Comparison of ENCODE assay signal across 20 mouse cellular contexts in genomic region chr12:53985851-53986842, GRCm38 (mm10).
DNase-seq lines count a peak whose midpoint lies in the region; ATAC-seq lines count a peak whose summit lies in the region.
"Had no signal": no experiment of that assay in that cellular context is flagged by ENCODE, and none has a peak within 500 bp of the region (broad histone marks: within the 10 kb centered on the region; RNA-seq: fewer than 3 reads in every experiment).

No protein-coding gene starts in this region.

- H3K9ac ChIP-seq in forebrain, embryonic 15.5 days (replicated peaks): no peak overlapping the region
- no peak overlapping the region for H3K9ac ChIP-seq in forebrain, embryonic 11.5 days (ENCODE audit: low read length)
- no peak overlapping the region for H3K9ac ChIP-seq in hindbrain, embryonic 15.5 days
- no peak overlapping the region for H3K9ac ChIP-seq in hindbrain, embryonic 13.5 days
- no peak overlapping the region for H3K9ac ChIP-seq in forebrain, embryonic 16.5 days (replicated peaks; ENCODE audit: low read depth, low read length)
- H3K9ac ChIP-seq: embryonic facial prominence, embryonic 12.5 days; heart, embryonic 15.5 days; intestine, embryonic 15.5 days had no signal

- peak; percentile 79 for ATAC-seq in forebrain, embryonic 15.5 days (replicated peaks)
- ATAC-seq in forebrain, embryonic 11.5 days (replicated peaks; ENCODE audit: low FRiP score): no peak
- ATAC-seq in hindbrain, embryonic 15.5 days (ENCODE audit: low FRiP score, low read depth): no peak
- no peak for ATAC-seq in hindbrain, embryonic 13.5 days (ENCODE audit: low FRiP score)
- ATAC-seq in forebrain, embryonic 16.5 days: peak; percentile 64
- ATAC-seq: intestine, embryonic 15.5 days had no signal

- H3K27me3 ChIP-seq in forebrain, embryonic 15.5 days: peaks cover 10% of the 10 kb centered on the region; the same call in 1 of the 2 replicates
- no peaks in the 10 kb centered on the region for H3K27me3 ChIP-seq in forebrain, embryonic 11.5 days (ENCODE audit: control insufficient read depth, insufficient read depth, low read length)
- no peaks in the 10 kb centered on the region for H3K27me3 ChIP-seq in hindbrain, embryonic 15.5 days
- no peaks in the 10 kb centered on the region for H3K27me3 ChIP-seq in hindbrain, embryonic 13.5 days
- peaks cover 2% of the 10 kb centered on the region; the same call in 1 of the 2 replicates for H3K27me3 ChIP-seq in forebrain, embryonic 16.5 days (replicated peaks; ENCODE audit: control insufficient read depth, insufficient read depth, low read length)
- H3K27me3 ChIP-seq: CH12.LX; embryonic facial prominence, embryonic 12.5 days; heart, embryonic 15.5 days; intestine, embryonic 15.5 days had no signal

- no peaks in the 10 kb centered on the region for H3K36me3 ChIP-seq in forebrain, embryonic 15.5 days
- no peaks in the 10 kb centered on the region for H3K36me3 ChIP-seq in forebrain, embryonic 11.5 days (ENCODE audit: control insufficient read depth, insufficient read depth, low read length)
- H3K36me3 ChIP-seq in hindbrain, embryonic 15.5 days: no peaks in the 10 kb centered on the region
- no peaks in the 10 kb centered on the region for H3K36me3 ChIP-seq in hindbrain, embryonic 13.5 days
- no peaks in the 10 kb centered on the region for H3K36me3 ChIP-seq in forebrain, embryonic 16.5 days (ENCODE audit: control insufficient read depth, insufficient read depth)
- H3K36me3 ChIP-seq: embryonic facial prominence, embryonic 12.5 days; heart, embryonic 15.5 days; intestine, embryonic 15.5 days had no signal

- H3K4me3 ChIP-seq in forebrain, embryonic 15.5 days: no peak overlapping the region
- H3K4me3 ChIP-seq in forebrain, embryonic 11.5 days (ENCODE audit: low read depth, low read length): no peak overlapping the region
- H3K4me3 ChIP-seq in hindbrain, embryonic 15.5 days: no peak overlapping the region
- H3K4me3 ChIP-seq in hindbrain, embryonic 13.5 days: no peak overlapping the region
- no peak overlapping the region for H3K4me3 ChIP-seq in forebrain, embryonic 16.5 days (replicated peaks; ENCODE audit: low read length)
- H3K4me3 ChIP-seq: embryonic facial prominence, embryonic 12.5 days; heart, adult 2 months; heart, embryonic 15.5 days; intestine, embryonic 15.5 days had no signal

- DNase-seq in forebrain, embryonic 11.5 days (ENCODE audit: low spot score): no peak
- peak; percentile 11 for DNase-seq in ZHBTc4 (ENCODE audit: low read depth, low spot score)
- no peak for DNase-seq in right cerebral cortex, postnatal 36 days (ENCODE audit: low spot score in 2 of 2)
- DNase-seq: adrenal gland, postnatal 10 days; cerebellum, adult 11-12 months; cerebellum, adult 9-10 months; cerebellum, postnatal 25 days; gastrocnemius, postnatal 10 days; heart, adult 2 months; heart, postnatal 14 days; kidney, adult 18-20 months had no signal

- no peak overlapping the region for H3K27ac ChIP-seq in forebrain, embryonic 15.5 days (replicated peaks)
- no peak overlapping the region for H3K27ac ChIP-seq in forebrain, embryonic 11.5 days (ENCODE audit: low read depth, low read length)
- 0 out of 2 replicates have a peak overlapping the region, but pooled peaks have one; percentile 21 for H3K27ac ChIP-seq in hindbrain, embryonic 15.5 days (replicated peaks)
- no peak overlapping the region for H3K27ac ChIP-seq in hindbrain, embryonic 13.5 days
- no peak overlapping the region for H3K27ac ChIP-seq in forebrain, embryonic 16.5 days (ENCODE audit: low read length)
- H3K27ac ChIP-seq: embryonic facial prominence, embryonic 12.5 days; heart, adult 2 months; heart, embryonic 15.5 days; intestine, embryonic 15.5 days had no signal

- 25% methylated on average over 14 of the region's 14 CpGs for WGBS in forebrain, embryonic 15.5 days
- WGBS in forebrain, embryonic 11.5 days: 61% methylated on average over 14 of the region's 14 CpGs
- WGBS in hindbrain, embryonic 15.5 days: 70% methylated on average over 14 of the region's 14 CpGs
- 74% methylated on average over 14 of the region's 14 CpGs for WGBS in hindbrain, embryonic 13.5 days
- 14% methylated on average over 14 of the region's 14 CpGs for WGBS in forebrain, embryonic 16.5 days

- H3K4me2 ChIP-seq in forebrain, embryonic 15.5 days (replicated peaks): no peak overlapping the region
- no peak overlapping the region for H3K4me2 ChIP-seq in forebrain, embryonic 11.5 days (ENCODE audit: low read depth, low read length, severe bottlenecking)
- no peak overlapping the region for H3K4me2 ChIP-seq in hindbrain, embryonic 15.5 days
- no peak overlapping the region for H3K4me2 ChIP-seq in hindbrain, embryonic 13.5 days
- no peak overlapping the region for H3K4me2 ChIP-seq in forebrain, embryonic 16.5 days (ENCODE audit: low read length)
- H3K4me2 ChIP-seq: embryonic facial prominence, embryonic 12.5 days; heart, embryonic 11.5 days; heart, embryonic 15.5 days; intestine, embryonic 15.5 days had no signal

- no peaks in the 10 kb centered on the region for H3K9me3 ChIP-seq in forebrain, embryonic 15.5 days
- no peaks in the 10 kb centered on the region for H3K9me3 ChIP-seq in forebrain, embryonic 11.5 days (ENCODE audit: control insufficient read depth, low read length)
- H3K9me3 ChIP-seq in hindbrain, embryonic 15.5 days: no peaks in the 10 kb centered on the region
- no peaks in the 10 kb centered on the region for H3K9me3 ChIP-seq in hindbrain, embryonic 13.5 days
- H3K9me3 ChIP-seq in forebrain, embryonic 16.5 days (ENCODE audit: control insufficient read depth, low read length): no peaks in the 10 kb centered on the region
- H3K9me3 ChIP-seq: embryonic facial prominence, embryonic 12.5 days; heart, embryonic 15.5 days; intestine, embryonic 15.5 days had no signal

- H3K4me1 ChIP-seq in forebrain, embryonic 15.5 days: peaks cover 22% of the 10 kb centered on the region
- peaks cover 2% of the 10 kb centered on the region; the same call in 1 of the 2 replicates for H3K4me1 ChIP-seq in forebrain, embryonic 11.5 days (replicated peaks; ENCODE audit: control insufficient read depth, insufficient read depth, low read length)
- peaks cover 5% of the 10 kb centered on the region; the same call in 1 of the 2 replicates for H3K4me1 ChIP-seq in hindbrain, embryonic 15.5 days (replicated peaks)
- peaks cover 27% of the 10 kb centered on the region for H3K4me1 ChIP-seq in hindbrain, embryonic 13.5 days (replicated peaks)
- H3K4me1 ChIP-seq in forebrain, embryonic 16.5 days (replicated peaks; ENCODE audit: control insufficient read depth, insufficient read depth, low read length): peaks cover 17% of the 10 kb centered on the region
- H3K4me1 ChIP-seq: embryonic facial prominence, embryonic 12.5 days; heart, embryonic 15.5 days; intestine, embryonic 15.5 days had no signal

Comparison
In these comparisons a context has a peak if more than half of its experiments do, and no peak if none do; other contexts are left out.
1. ATAC-seq: peak in forebrain, embryonic 15.5 days (single experiment) and forebrain, embryonic 16.5 days (single experiment); none in forebrain, embryonic 11.5 days (single experiment), hindbrain, embryonic 15.5 days (single experiment) and hindbrain, embryonic 13.5 days (single experiment).